Mouse (Mus musculus) left cerebral cortex, postnatal 36 days (tissue): ENCODE measurements around the gene Ttc34. TPM values are rescaled to one million over a fixed set of nuclear protein-coding genes. Genes with fewer than 3 reads are reported as not detected.
A peak's percentile ranks its signal among the peaks of the same experiment; 100 is the strongest.

ENCODE experiments used
- DNase-seq, 2 experiments: peaks; one replicate each; pipeline ENCODE4 v3.0.0; 2021 to 2022; ENCODE audit warnings: low spot score in 2 of 2, mixed read lengths in 1 of 2
- intact Hi-C: fragments of 180-260 bp; cut with DNase I; formaldehyde crosslinking; loops from one replicate; pipeline ENCODE4 v1.15.1; 2025
- total RNA-seq, 2 experiments: library from RNA; stranded (reverse); gene quantifications; 2 replicates each; pipeline ENCODE4 v1.2.3; 2021

Ttc34 gene
- total RNA-seq, 2 experiments from 2014 or later, result 3.1 to 3.6 TPM

- DNase-seq, result no peak
- intact Hi-C loops, result no loop called here
Observed at GRCm38 (mm10) chr4:154885416-154885815, 48.2 kb downstream of the Ttc34 start.

- intact Hi-C loops, result no loop called here
- DNase-seq, result no peak
Observed at GRCm38 (mm10) chr4:154886876-154887592, 49.8 kb downstream of the Ttc34 start.

- no peak for DNase-seq
- intact Hi-C loops, result no loop called here
Observed at GRCm38 (mm10) chr4:154887593-154888250, 50.5 kb downstream of the Ttc34 start.

- DNase-seq, result no peak
- intact Hi-C loops, result no loop called here
Observed at GRCm38 (mm10) chr4:154890887-154891286, 53.6 kb downstream of the Ttc34 start.

- intact Hi-C loops, result no loop called here
- DNase-seq, result no peak
Observed at GRCm38 (mm10) chr4:154895549-154895948, 58.3 kb downstream of the Ttc34 start.

- intact Hi-C loops, result no loop called here
- DNase-seq, result no peak
Observed at GRCm38 (mm10) chr4:154897676-154898465, 60.6 kb downstream of the Ttc34 start.

GRCm38 (mm10) chr4:154898506-154899446 lies 61.5 kb downstream of the Ttc34 start, which contains the start of gene Fam213b:
TSS of gene Fam213b (minus strand) at chr4:154899135.
- peak; percentile 67 to 71 for DNase-seq
- intact Hi-C loops, result no loop called here

- no peak for DNase-seq
- intact Hi-C loops, result no loop called here
Observed at GRCm38 (mm10) chr4:154902371-154902770, 65.1 kb downstream of the Ttc34 start.

- DNase-seq, result peak; percentile 81
- intact Hi-C loops, result no loop called here
Observed at GRCm38 (mm10) chr4:154904185-154905071, 67.2 kb downstream of the Ttc34 start.

GRCm38 (mm10) chr4:154907833-154908232 lies 70.6 kb downstream of the Ttc34 start:
- DNase-seq, result peak; percentile 43 to 50
- intact Hi-C loops, result no loop called here

GRCm38 (mm10) chr4:154908490-154908889 lies 71.2 kb downstream of the Ttc34 start:
- DNase-seq, result no peak
- intact Hi-C loops, result no loop called here

GRCm38 (mm10) chr4:154910606-154911522 lies 73.6 kb downstream of the Ttc34 start:
- intact Hi-C loops, result loop anchor here (5.0 kb wide), 1 partner anchor 39 kb away; no protein-coding TSS in a partner anchor
- DNase-seq, result no peak

GRCm38 (mm10) chr4:154911644-154912043 lies 74.4 kb downstream of the Ttc34 start:
- intact Hi-C loops, result loop anchor here (5.0 kb wide), 1 partner anchor 39 kb away; no protein-coding TSS in a partner anchor
- DNase-seq, result no peak

- DNase-seq, result no peak
- intact Hi-C loops, result loop anchor here (5.0 kb wide), 1 partner anchor 42 kb away; no protein-coding TSS in a partner anchor
Observed at GRCm38 (mm10) chr4:154913845-154914244, 76.6 kb downstream of the Ttc34 start.

- no peak for DNase-seq
- intact Hi-C loops, result loop anchor here (5.0 kb wide), 1 partner anchor 42 kb away; no protein-coding TSS in a partner anchor
Observed at GRCm38 (mm10) chr4:154914252-154914651, 77.0 kb downstream of the Ttc34 start.

GRCm38 (mm10) chr4:154914707-154915106 lies 77.4 kb downstream of the Ttc34 start:
- intact Hi-C loops, result loop anchor here (5.0 kb wide), 1 partner anchor 42 kb away; no protein-coding TSS in a partner anchor

GRCm38 (mm10) chr4:154915286-154915685 lies 78.0 kb downstream of the Ttc34 start:
- DNase-seq, result no peak
- intact Hi-C loops, result no loop called here

More at GRCm38 (mm10) chr4:154914707-154915106, 77.4 kb downstream of the Ttc34 start:
- no peak for DNase-seq
